Mouse (Mus musculus) left cerebral cortex, postnatal 14 days (tissue): ENCODE data around the gene P4ha2. TPM values are rescaled to one million over a fixed set of nuclear protein-coding genes. Genes with fewer than 3 reads are reported as not detected.

Experiments
- DNase-seq, 2 experiments: peaks; one replicate each; pipeline ENCODE4 v3.0.0; 2021 to 2022; ENCODE audit warnings: low spot score in 2 of 2, mixed read lengths in 1 of 2
- intact Hi-C: fragments of 180-260 bp; cut with DNase I; formaldehyde crosslinking; loops from one replicate; pipeline ENCODE4 v1.15.1; 2025
- total RNA-seq, 2 experiments: library from RNA; stranded (reverse); gene quantifications; 2 replicates each; pipeline ENCODE4 v1.2.3; 2021

P4ha2 gene
- total RNA-seq, 2 experiments from 2014 or later: 16.6 to 18.3 TPM

- no peak for DNase-seq
- intact Hi-C loops: no loop called here
Measured at GRCm38 (mm10) chr11:54160920-54161319, 61.0 kb downstream of the P4ha2 start.

DNA sequence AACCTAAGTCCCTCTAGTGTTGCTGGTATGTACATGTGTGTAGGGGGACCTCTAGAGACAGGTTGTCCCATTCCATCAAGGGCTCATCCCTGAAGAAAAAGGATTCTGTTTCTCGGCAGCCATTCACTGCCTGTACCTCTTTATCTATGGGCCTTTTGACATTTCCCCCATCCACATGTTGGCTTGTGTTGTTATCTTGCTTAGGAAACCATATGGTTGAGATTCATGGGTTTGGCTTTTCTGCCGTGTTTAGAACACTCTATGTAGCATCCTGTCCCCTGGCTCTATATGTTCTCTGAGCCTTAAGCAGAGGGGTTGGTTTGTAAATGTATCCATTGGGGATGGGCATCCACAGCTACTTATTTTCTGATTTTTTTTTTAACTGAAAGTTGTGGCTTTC, 61.6 kb downstream of the P4ha2 start:
- no peak for DNase-seq
- intact Hi-C loops: no loop called here

GRCm38 (mm10) chr11:54162968-54163367, 63.1 kb downstream of the P4ha2 start:
- DNase-seq: no peak
- intact Hi-C loops: no loop called here

- DNase-seq: no peak
- intact Hi-C loops: no loop called here
Measured at GRCm38 (mm10) chr11:54169432-54170295, 69.8 kb downstream of the P4ha2 start.

DNA sequence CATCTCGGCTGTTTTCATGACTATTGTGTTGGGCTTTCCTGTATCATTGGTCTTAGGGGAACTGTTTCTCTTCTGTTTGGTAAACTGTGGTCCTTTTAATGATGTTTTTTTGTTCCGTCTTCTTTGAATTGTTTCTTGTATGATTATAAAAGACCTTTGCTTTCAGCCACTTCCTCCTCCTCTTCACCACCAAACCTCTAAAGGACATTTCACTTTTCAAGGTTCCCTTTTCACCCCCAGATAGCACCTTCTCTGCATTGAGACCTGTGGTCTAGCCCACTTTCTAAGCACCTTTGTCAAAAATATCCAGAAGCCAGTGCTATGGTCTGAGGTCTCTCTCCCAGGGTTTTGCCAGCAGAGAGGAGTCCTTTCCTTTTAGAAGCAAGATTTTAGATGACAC, 71.3 kb downstream of the P4ha2 start:
- DNase-seq: no peak
- intact Hi-C loops: no loop called here

GRCm38 (mm10) chr11:54174226-54174625, 74.3 kb downstream of the P4ha2 start:
- DNase-seq: no peak
- intact Hi-C loops: no loop called here

DNA sequence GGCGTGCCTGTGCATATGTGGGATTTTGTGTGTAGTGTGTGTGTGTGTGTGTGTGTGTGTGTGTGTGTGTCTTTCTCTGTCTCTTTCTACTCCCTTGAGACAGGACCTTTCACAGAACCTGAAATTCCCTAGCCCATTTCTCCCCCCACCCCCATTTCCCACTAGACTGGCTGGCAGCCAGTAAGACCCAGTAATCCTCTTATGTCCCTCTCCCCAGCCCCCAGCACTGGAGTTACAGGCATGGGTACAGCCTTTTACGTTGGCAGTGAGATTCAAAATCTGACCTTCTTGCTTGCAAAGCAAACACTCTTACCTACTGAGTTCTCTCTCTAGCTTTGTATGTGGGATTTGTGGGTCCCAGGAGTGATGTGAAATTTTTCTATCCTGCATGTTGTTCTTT, 75.0 kb downstream of the P4ha2 start:
- intact Hi-C loops: no loop called here
- no peak for DNase-seq

Other genes with a start within 250 kb of the P4ha2 start
- 1 to 10 TPM; 2.0 to 3.1 TPM for gene Gm12216, start 240.8 kb upstream of the P4ha2 start, total RNA-seq
- 10 to 100 TPM in 1 of 2 experiments, 1 to 10 TPM in 1; 9.4 to 10.9 TPM for gene Slc22a5, start 208.4 kb upstream of the P4ha2 start, total RNA-seq
- gene Slc22a21, start 119.8 kb upstream of the P4ha2 start, total RNA-seq: 1 to 10 TPM; 1.9 to 2.1 TPM
- gene Slc22a4, start 72.0 kb upstream of the P4ha2 start, total RNA-seq: 1 to 10 TPM; 4.0 to 4.5 TPM
- 10 to 100 TPM; 10.9 to 12.0 TPM for gene Pdlim4, start 31.1 kb upstream of the P4ha2 start, total RNA-seq
- not detected for gene Csf2, start 149.6 kb downstream of the P4ha2 start, total RNA-seq
- gene Il3, start 167.2 kb downstream of the P4ha2 start, total RNA-seq: not detected
- 100 to 1,000 TPM; 183 to 184 TPM for gene Acsl6, start 203.7 kb downstream of the P4ha2 start, total RNA-seq